Mouse (Mus musculus): Measurements from ENCODE around the gene Ccdc13.

Gene Ccdc13

GRCm38 (mm10) chr9:121761787-121762186 lies 77.5 kb downstream of the Ccdc13 start:
- in situ Hi-C loops (cut with MboI, MseI): loop anchor here (25.0 kb wide), 1 partner anchor 1226 kb away; no protein-coding TSS in a partner anchor

GRCm38 (mm10) chr9:121761091-121761665 lies 78.1 kb downstream of the Ccdc13 start:
- in situ Hi-C loops (cut with MboI, MseI): loop anchor here (25.0 kb wide), 1 partner anchor 1226 kb away; no protein-coding TSS in a partner anchor

GRCm38 (mm10) chr9:121760271-121761090 lies 78.8 kb downstream of the Ccdc13 start:
- in situ Hi-C loops (cut with MboI, MseI): loop anchor here (25.0 kb wide), 1 partner anchor 1227 kb away; no protein-coding TSS in a partner anchor

GRCm38 (mm10) chr9:121759091-121760081 lies 79.9 kb downstream of the Ccdc13 start, which contains the start of gene Zfp651:
Zfp651 (plus strand) TSS chr9:121759330.
- in situ Hi-C loops (cut with MboI, MseI): loop anchor here (25.0 kb wide), 1 partner anchor 1228 kb away; no protein-coding TSS in a partner anchor

GRCm38 (mm10) chr9:121757835-121758814 lies 81.1 kb downstream of the Ccdc13 start:
- in situ Hi-C loops (cut with MboI, MseI): loop anchor here (25.0 kb wide), 1 partner anchor 1229 kb away; no protein-coding TSS in a partner anchor

- in situ Hi-C loops (cut with MboI, MseI): loop anchor here (25.0 kb wide), 1 partner anchor 1230 kb away; no protein-coding TSS in a partner anchor
These were observed 81.8 kb downstream of the Ccdc13 start for GRCm38 (mm10) chr9:121757432-121757831.

- in situ Hi-C loops (cut with MboI, MseI): loop anchor here (25.0 kb wide), 1 partner anchor 1231 kb away; no protein-coding TSS in a partner anchor
These were observed 82.5 kb downstream of the Ccdc13 start for GRCm38 (mm10) chr9:121756785-121757184.

GRCm38 (mm10) chr9:121754624-121755023 lies 84.6 kb downstream of the Ccdc13 start:
- in situ Hi-C loops (cut with MboI, MseI): loop anchor here (25.0 kb wide), 1 partner anchor 1233 kb away; no protein-coding TSS in a partner anchor

GRCm38 (mm10) chr9:121752774-121753173 lies 86.5 kb downstream of the Ccdc13 start:
- in situ Hi-C loops (cut with MboI, MseI): loop anchor here (25.0 kb wide), 1 partner anchor 1235 kb away; no protein-coding TSS in a partner anchor

All from regulatory T cell (primary cell).